Mouse (Mus musculus) retina, postnatal 1 day (tissue): ENCODE measurements at regions not wholly inside any gene's neighbourhood (a gene's known extent, or its start where the extent isn't known, plus 50 kb on each side); places are given as distances from the start of the nearest gene placed in this dataset.

Experiments used
- DNase-seq: peaks from one replicate; pipeline ENCODE4 v3.0.0-alpha.2; 2012

DNA sequence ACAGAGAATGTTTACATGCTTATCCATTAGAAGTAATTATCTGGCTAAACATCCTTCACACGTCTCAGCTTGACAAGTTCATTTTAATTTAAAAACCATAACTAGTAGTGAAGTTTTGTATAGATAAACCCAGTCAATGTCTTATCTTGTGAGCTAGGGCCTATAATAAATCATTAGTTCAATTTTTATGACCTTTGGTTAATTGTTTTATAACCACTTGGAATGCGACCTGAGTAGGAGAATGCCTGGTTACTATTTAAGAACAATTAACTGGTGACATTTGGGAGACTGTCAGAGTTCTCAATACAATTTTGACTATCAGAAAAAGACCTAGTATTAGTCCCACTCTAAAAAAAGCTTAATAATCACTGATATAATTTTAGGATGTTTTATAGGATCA lies 813.6 kb downstream of the Gm9008 start:
- DNase-seq = no peak

DNA sequence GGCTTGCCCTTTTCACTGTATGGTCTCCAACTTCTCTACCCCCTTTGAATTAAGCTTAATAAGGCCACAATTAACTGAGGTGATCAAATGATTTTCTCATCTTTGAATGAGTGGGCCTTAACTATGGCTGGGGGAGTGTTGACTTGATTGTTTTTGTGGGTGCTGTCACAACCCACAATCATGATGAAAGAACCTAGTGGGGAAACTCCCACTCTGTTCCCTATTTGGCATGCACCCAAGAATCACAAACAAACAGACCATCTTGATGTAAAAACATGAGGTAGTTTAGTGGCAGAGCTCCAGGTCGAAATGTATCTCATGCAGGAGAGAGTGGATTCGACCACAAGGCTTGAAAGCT lies 853.2 kb downstream of the Gm9008 start:
- no peak for DNase-seq

DNA sequence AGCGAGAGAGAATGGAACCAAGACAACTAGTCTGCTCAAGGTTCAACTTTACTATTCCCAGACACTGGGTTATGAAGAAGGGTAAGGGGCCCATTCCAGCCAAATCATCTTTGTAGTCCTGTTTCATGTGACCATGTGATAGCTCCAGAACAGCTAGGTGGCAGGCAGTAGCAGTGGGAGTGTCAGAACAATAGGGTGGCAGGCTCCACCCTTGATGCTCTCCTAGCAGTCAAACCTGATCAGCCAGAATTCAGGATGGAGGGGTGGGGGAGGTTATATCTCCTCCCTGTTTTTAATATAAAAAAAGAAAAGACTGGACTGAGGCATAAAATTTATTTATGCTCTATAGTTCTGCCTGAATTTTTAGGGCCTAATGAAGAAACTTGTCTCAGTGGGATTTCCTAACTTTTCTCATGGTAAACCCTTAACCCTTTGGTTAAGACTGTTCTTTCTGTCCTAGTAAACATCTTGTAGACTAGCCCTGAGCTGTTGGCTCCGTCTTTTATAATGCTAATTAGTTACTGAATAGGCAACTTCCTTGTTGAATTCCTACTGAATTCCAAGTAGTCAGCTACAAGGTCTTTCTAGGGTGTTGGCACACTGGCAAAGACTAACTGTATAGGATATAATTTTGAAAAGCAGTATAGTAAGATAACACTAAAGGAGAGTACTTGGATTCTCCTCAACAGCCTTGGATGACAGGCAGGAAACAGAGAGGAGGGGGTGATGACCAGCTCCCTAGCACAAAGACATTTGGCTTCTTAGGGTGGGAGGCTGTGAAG lies 853.8 kb downstream of the Gm9008 start:
- DNase-seq = no peak

DNA sequence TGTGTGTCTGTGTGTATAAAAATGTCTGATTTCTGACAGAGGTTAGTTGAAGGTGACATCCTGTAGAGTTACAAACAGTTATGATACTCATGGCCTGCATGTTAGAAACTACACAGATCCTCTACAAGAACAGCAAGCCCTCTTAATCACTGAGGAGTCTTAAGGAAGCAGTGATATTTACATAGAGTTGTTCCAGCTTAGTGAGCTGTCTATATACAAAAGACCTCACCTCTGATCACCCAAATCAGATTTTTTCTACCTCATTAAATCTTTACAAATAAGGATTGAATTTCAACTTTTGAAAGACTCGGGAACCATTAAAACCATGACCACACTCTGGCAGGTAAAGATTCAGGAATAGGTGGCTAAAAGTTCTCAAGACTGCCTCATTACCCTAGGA lies 861.5 kb downstream of the Gm9008 start:
- DNase-seq = no peak

DNA sequence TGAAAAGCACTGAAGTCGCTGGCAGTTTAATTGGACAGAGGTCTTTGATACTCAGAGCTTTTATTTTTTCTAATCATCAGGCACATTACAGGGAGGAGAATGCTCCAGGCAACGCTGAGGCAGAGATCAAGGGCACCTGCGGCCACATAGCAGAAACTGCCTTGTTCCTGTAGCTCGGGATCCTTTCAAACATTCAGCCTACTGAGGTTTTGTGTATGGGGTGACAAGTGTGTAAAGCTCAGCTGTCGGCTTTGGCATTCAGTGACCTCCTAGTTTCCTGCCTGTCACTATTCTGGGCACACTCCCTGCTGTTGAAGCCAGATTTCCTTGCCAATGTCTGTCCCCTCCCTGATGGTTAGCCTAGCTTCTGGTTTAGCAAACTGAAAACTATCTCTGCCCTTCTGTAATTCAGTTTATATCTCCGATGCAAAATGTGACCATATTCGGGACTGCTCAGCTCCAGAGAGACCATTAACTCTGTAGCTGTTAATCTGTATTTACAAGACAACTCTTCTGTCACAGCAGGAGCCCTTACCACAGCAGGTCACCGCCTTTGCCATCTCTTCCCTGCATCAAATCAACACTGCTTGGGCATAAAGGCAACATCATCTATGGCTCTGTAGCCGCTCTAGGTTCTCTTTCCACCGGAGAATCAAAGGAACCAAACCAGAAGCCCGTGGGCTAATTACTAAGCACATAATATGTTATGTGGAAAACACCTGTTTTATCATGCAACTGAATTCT lies 894.9 kb downstream of the Gm9008 start:
- DNase-seq = peak; percentile 49

DNA sequence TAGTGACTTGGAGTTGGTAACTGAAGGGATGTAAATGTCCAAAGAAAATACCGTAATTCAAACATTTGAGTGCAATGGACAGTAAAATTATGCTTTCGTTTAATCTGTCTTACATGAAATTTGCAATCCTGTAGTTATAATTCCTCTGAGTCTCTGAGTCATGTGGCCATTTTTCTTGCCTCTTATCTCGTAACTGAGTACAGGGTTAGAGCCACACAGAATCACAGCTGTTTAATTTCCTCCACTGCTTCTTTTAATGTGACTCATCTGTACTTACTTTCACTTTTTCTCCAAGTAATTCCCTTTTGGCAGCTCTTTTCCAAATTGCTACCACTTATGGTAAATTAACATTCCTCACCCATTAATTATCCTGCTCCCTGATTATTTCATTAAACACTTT lies 939.2 kb downstream of the Gm9008 start:
- no peak for DNase-seq

DNA sequence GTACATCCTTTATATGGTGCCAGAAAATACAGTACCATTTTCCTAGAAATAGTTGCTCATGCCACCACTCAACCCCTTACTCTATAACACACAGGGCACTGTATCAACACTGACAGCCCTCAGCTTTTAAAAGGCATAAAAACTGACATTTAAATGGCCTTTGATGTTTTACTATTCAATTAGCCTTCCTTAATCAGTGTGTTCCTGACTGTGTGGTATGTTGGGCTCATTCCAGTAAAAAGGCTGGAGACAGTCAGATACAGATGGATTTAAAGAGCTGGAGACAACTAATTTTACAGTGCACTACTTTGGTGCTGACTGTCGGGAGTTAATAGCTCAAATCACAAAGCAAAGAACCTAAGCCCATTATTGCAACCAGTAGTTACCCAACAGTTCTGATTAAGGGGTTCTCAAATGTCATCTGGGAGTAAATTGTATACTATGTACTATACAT lies 955.3 kb downstream of the Gm9008 start:
- no peak for DNase-seq

DNA sequence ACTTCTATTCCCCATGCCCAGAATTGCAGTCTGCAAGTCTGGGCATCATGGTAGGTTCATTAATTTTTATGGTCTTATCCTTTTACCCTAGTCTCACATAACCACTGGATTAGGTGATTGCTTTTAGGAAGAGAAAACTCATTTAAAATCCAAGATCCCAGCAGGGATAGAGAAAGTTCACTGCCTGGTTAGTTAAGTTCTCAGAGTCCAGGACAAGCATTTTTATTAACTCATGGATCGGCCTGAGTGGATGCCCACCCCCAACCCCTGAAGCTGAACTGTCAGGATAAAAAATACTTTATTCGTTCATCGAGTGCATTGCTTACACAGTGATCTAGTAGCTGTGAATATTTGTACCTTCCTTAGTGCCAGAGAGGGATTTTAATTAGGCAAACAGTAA lies 957.9 kb downstream of the Gm9008 start:
- DNase-seq = no peak
